Mouse (Mus musculus): Measurements from ENCODE around the gene Cs.
"Not testable (repeated sequence)": the region's sequence is repeated elsewhere in the genome, so short reads cannot be mapped to it uniquely, and the experiment has no call there.

Cs gene

GRCm38 (mm10) chr10:128321641-128322040 lies 15.9 kb upstream of the Cs start:
- no peaks in the 10 kb centered on the region for H3K27me3 ChIP-seq (ENCODE audit: control insufficient read depth, insufficient read depth, low read length, poor library complexity, severe bottlenecking)
- no peak for DNase-seq (ENCODE audit: low read depth, low spot score)
- H3K36me3 ChIP-seq (ENCODE audit: control insufficient read depth, insufficient read depth, low read length, poor library complexity, severe bottlenecking) = peaks cover 5% of the 10 kb centered on the region; the same call in 1 of the 2 replicates

DNA sequence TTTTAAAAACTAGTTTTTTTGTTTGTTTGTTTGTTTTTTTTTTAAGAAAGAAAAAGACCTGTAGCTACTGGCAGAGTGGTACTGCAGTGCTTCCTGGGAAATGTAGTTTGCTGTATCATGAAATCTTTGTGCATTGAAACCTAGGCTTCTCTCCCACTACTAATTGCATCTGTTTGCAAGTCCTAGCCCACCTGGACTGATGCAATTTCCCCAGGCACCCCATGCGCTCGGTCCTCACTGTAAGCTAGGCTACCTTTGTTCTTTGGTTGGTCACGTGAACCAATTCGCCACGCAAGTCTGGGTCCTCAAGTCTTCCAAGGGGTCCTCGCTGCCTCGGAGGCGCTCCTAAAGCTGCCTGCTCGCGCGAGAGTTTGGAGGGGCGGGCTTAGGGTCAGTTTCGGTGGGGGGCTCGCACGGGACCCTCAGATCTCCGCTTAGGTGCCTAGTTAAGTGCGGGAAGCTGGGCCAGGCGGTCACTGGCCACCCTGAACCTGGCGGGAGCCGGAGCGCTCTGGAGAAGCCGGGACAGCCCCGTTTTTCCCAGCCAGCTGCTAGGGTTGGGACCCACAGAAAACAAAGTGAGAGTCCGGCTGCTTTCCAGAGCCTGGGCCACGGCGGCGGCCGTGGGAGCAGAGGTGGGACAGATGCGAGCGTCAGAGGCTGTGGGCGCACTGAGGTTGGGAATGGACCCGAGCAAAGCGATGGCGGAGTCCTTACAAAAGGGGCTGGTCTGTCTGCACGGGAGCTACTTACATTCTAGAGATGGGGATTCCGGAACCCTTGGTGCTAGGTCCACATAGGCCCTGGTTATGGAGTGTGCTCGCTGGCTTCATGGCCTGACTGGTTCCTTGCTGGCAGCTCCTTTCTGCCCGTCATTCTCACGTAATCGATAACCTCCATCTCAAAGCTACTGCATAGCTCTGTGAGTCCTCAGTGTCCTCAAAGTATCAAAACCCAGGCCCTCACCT lies 15.1 kb upstream of the Cs start, which contains the start of gene Cnpy2:
Gene Cnpy2 (plus strand): TSS at position 319 of the 968 bp plus-strand sequence.
- Histone ChIP-seq H3K27me3 (ENCODE audit: control insufficient read depth, insufficient read depth, low read length, poor library complexity, severe bottlenecking) (no peaks in the 10 kb centered on the region), H3K36me3 (ENCODE audit: control insufficient read depth, insufficient read depth, low read length, poor library complexity, severe bottlenecking) (peaks cover 4% of the 10 kb centered on the region; the same call in 1 of the 2 replicates)
- peak; percentile 77 for DNase-seq (ENCODE audit: low read depth, low spot score)

DNA sequence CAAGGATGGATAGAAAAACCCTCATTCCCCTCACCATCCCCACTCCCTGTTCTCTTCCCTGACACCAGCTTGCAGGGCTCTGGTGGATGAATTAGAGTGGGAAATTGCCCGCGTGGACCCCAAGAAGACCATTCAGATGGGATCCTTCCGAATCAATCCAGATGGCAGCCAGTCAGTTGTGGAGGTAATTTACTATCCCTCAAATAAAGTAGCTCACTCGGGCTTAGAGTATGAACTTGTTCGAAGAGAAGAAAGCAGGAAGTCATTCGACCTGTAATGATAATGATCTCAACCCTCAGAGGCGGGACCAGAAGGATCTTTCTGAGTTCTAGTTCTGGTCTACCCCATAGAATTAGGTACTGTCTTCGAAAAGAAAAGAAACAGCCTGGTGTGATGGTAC lies 14.0 kb upstream of the Cs start:
- DNase-seq (ENCODE audit: low read depth, low spot score) = no peak
- Histone ChIP-seq H3K36me3 (ENCODE audit: control insufficient read depth, insufficient read depth, low read length, poor library complexity, severe bottlenecking) (no peaks in the 10 kb centered on the region; the same call in 1 of the 2 replicates), H3K27me3 (ENCODE audit: control insufficient read depth, insufficient read depth, low read length, poor library complexity, severe bottlenecking) (no peaks in the 10 kb centered on the region)

- Histone ChIP-seq H3K27me3 (ENCODE audit: control insufficient read depth, insufficient read depth, low read length, poor library complexity, severe bottlenecking) (no peaks in the 10 kb centered on the region), H3K36me3 (ENCODE audit: control insufficient read depth, insufficient read depth, low read length, poor library complexity, severe bottlenecking) (no peaks in the 10 kb centered on the region)
- no peak for DNase-seq (ENCODE audit: low read depth, low spot score)
These were observed 10.7 kb upstream of the Cs start for GRCm38 (mm10) chr10:128326825-128327224.

DNA sequence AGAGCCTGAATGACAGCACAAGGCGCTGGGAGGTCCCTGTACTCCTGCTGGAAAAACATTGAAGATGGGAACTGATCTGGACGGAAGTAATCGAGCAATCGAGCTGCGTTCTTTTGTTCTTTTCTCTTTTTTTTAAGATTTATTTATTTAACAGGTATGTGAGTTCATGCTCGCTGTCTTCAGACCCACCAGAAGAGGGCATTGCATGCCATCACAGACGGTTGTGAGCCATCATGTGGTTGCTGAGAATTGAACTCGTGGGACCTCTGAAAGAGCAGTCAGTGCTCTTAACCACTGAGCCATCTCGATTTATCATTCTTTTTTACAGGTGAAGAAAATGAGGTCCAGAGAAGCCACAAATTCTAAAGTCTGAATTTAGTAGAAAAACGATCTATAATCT lies 9.9 kb upstream of the Cs start:
- DNase-seq (ENCODE audit: low read depth, low spot score) = peak; percentile 41
- H3K36me3 ChIP-seq (ENCODE audit: control insufficient read depth, insufficient read depth, low read length, poor library complexity, severe bottlenecking) = no peaks in the 10 kb centered on the region
- H3K27me3 ChIP-seq (ENCODE audit: control insufficient read depth, insufficient read depth, low read length, poor library complexity, severe bottlenecking) = no peaks in the 10 kb centered on the region

DNA sequence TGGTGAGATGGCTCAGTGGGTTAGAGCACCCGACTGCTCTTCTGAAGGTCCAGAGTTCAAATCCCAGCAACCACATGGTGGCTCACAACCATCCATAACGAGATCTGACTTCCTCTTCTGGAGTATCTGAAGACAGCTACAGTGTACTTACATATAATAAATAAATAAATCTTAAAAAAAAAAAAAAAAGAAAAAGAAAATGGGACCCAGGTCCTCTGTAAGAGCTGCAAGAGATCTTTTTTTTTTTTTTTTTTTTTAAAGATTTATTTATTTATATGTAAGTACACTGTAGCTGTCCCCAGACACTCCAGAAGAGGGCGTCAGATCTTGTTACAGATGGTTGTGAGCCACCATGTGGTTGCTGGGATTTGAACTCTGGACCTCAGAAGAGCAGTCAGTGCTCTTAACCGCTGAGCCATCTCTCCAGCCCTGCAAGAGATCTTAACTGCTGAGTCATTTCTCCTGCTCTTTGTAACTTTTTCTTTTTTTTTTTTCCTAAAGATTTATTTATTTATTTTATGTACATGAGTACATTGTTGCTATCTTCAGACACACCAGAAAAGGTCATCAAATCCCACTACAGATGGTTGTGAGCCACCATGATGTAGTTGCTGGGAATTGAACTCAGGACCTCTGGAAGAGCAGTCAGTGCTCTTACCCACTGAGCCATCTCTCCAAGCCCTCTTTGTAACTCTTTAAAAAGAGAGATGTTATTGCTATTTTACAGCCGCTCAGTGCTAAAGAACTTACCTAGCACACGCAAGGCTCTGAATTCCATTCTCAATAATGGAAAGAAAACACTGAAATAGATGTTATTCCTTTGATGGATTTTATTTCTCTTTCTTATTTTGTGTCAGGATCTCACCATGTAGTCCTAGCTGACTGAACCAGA lies 4.9 kb upstream of the Cs start:
- DNase-seq (ENCODE audit: low read depth, low spot score); H3K27me3 ChIP-seq (ENCODE audit: control insufficient read depth, insufficient read depth, low read length, poor library complexity, severe bottlenecking); H3K36me3 ChIP-seq (ENCODE audit: control insufficient read depth, insufficient read depth, low read length, poor library complexity, severe bottlenecking): not testable (repeated sequence)

- DNase-seq (ENCODE audit: low read depth, low spot score) = peak; percentile 91
- H3K36me3 ChIP-seq (ENCODE audit: control insufficient read depth, insufficient read depth, low read length, poor library complexity, severe bottlenecking) = no peaks in the 10 kb centered on the region
These were observed 2.0 kb upstream of the Cs start for GRCm38 (mm10) chr10:128335582-128335981.

GRCm38 (mm10) chr10:128336195-128336594 lies 1.3 kb upstream of the Cs start:
- Histone ChIP-seq H3K27me3 (ENCODE audit: control insufficient read depth, insufficient read depth, low read length, poor library complexity, severe bottlenecking) (no peaks in the 10 kb centered on the region), H3K36me3 (ENCODE audit: control insufficient read depth, insufficient read depth, low read length, poor library complexity, severe bottlenecking) (no peaks in the 10 kb centered on the region)
- DNase-seq (ENCODE audit: low read depth, low spot score) = no peak

More at GRCm38 (mm10) chr10:128335582-128335981, 2.0 kb upstream of the Cs start:
- H3K27me3 ChIP-seq (ENCODE audit: control insufficient read depth, insufficient read depth, low read length, poor library complexity, severe bottlenecking) = no peaks in the 10 kb centered on the region

- H3K36me3 ChIP-seq (ENCODE audit: control insufficient read depth, insufficient read depth, low read length, poor library complexity, severe bottlenecking) = no peaks in the 10 kb centered on the region
- no peak for DNase-seq (ENCODE audit: low read depth, low spot score)
- H3K27me3 ChIP-seq (ENCODE audit: control insufficient read depth, insufficient read depth, low read length, poor library complexity, severe bottlenecking) = no peaks in the 10 kb centered on the region
These were observed 937 bp upstream of the Cs start for GRCm38 (mm10) chr10:128336597-128336996.

DNA sequence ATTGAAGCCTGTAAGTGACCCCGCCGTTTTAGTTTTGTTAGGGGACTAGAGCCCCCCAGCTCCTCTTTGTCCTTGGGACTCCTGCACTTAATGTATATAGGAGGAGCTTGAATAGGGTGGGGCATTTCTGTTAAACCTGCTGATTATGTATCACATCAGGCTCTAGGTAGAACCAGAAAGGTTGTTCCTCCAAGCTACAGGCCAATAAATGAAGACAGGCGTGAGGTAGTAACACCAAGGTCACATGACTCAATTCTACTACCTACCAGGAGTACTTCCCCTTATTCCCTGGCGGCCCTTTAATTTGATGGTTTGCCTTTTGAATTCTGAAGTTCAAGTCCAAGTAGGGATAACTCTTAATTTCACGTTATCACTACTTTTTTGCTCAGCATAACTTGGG lies 881 bp downstream of the Cs start:
- Histone ChIP-seq H3K36me3 (ENCODE audit: control insufficient read depth, insufficient read depth, low read length, poor library complexity, severe bottlenecking) (no peaks in the 10 kb centered on the region), H3K27me3 (ENCODE audit: control insufficient read depth, insufficient read depth, low read length, poor library complexity, severe bottlenecking) (no peaks in the 10 kb centered on the region)
- DNase-seq (ENCODE audit: low read depth, low spot score) = peak; percentile 73

DNA sequence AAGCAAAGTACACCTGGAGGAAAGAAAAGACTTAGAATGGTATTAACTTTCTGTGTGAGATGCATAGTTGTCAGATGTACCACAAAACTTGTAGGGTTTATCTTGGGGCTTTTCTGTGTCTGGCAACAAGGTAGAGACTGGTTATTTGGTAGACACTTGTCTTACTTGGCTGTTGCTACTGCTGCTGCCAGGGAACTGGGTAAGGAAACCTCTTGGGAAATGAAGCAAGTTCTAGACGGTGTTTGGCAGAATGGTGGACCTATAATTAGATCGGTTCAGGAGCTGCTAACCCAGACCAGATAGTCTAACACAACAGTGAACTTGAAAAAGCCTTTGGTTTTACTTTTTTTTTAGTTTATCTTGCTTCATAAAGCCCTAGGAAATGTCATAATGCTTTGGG lies 1.4 kb downstream of the Cs start:
- no peaks in the 10 kb centered on the region for H3K36me3 ChIP-seq (ENCODE audit: control insufficient read depth, insufficient read depth, low read length, poor library complexity, severe bottlenecking)
- no peak for DNase-seq (ENCODE audit: low read depth, low spot score)
- H3K27me3 ChIP-seq (ENCODE audit: control insufficient read depth, insufficient read depth, low read length, poor library complexity, severe bottlenecking) = no peaks in the 10 kb centered on the region

DNA sequence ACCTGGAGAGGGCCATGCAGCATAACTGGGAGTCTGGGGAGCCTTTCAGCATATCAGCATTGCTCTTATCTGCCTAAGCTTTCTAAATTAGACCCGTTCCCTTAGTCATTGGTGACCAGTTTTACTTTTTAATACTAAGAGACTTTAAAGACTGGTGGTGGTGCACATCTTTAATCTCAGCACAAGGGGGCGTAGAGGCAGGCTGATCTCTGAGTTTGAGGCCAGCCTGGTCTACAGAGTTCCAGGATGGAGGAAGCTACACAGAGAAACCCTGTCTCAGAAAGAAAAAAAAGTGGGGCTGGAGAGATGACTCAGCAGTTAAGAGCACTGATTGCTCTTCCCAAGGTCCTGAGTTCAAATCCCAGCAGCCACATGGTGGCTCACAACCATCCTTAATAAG lies 2.7 kb downstream of the Cs start:
- H3K36me3 ChIP-seq (ENCODE audit: control insufficient read depth, insufficient read depth, low read length, poor library complexity, severe bottlenecking) = no peaks in the 10 kb centered on the region
- H3K27me3 ChIP-seq (ENCODE audit: control insufficient read depth, insufficient read depth, low read length, poor library complexity, severe bottlenecking) = no peaks in the 10 kb centered on the region
- peak; percentile 38 for DNase-seq (ENCODE audit: low read depth, low spot score)

GRCm38 (mm10) chr10:128343436-128343835 lies 5.9 kb downstream of the Cs start:
- no peak for DNase-seq (ENCODE audit: low read depth, low spot score)

DNA sequence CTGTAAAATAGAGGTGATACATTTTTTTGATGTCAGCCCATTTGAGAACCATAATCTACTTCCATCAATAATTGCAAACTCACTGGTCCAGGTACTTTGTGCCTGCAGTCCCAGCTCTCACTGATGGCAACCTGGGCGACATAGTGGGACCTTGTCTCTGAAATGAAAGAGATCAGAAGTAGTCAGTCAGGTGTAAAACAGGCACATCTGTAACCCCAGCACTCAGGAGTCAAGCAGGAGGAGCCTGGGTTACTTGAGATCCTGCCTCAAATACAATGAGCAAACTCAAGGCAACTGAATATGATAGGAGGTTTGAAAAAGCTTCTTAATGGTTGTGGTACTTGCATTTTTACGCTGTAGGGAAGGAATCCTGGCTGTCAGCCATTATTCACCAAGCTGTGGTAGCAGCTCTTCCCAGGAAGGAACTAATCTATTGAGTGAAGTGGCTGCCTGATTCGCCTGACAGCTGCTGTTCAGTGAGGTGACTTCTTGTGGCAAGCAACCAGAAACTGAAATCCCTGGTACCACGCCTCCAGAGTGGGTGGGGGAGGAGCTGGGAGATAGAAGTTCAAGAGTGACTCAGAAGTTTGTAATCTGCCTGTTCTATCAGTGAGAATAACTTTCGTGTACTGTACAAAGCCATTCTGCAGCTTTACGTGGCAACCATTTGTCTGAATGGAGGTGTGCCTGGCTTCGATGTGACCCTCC lies 7.2 kb downstream of the Cs start:
- Histone ChIP-seq H3K36me3 (ENCODE audit: control insufficient read depth, insufficient read depth, low read length, poor library complexity, severe bottlenecking) (no peaks in the 10 kb centered on the region), H3K27me3 (ENCODE audit: control insufficient read depth, insufficient read depth, low read length, poor library complexity, severe bottlenecking) (no peaks in the 10 kb centered on the region)
- DNase-seq (ENCODE audit: low read depth, low spot score) = peak; percentile 73

More at GRCm38 (mm10) chr10:128343436-128343835, 5.9 kb downstream of the Cs start:
- Histone ChIP-seq H3K27me3 (ENCODE audit: control insufficient read depth, insufficient read depth, low read length, poor library complexity, severe bottlenecking) (no peaks in the 10 kb centered on the region), H3K36me3 (ENCODE audit: control insufficient read depth, insufficient read depth, low read length, poor library complexity, severe bottlenecking) (no peaks in the 10 kb centered on the region)
